Mouse (Mus musculus) embryonic facial prominence, embryonic 11.5 days (tissue): Measurements from ENCODE around the gene Pcgf3. TPM values are rescaled to one million over a fixed set of nuclear protein-coding genes. Genes with fewer than 3 reads are reported as not detected.
A peak's percentile ranks its signal among the peaks of the same experiment; 100 is the strongest.

Source experiments
- ATAC-seq: fragments of 200-750 bp; cut with Nextera tagmentation; replicated peaks from 2 replicates; pipeline ENCODE4 v1.8.0; 2017; ENCODE audit warnings: low read depth; ENCODE audit not compliant: insufficient number of reproducible peaks, low FRiP score, low TSS enrichment
- DNase-seq: peaks from one replicate; pipeline ENCODE4 v3.0.0-alpha.2; 2015; ENCODE audit warnings: low spot score
- H3K27ac ChIP-seq: fragments of 300-500 bp; sonication (generic); replicated peaks from 2 replicates; pipeline ENCODE4 v1.5.1; 2014; ENCODE audit warnings: mild to moderate bottlenecking, low read depth, low read length, control low read depth
- H3K27me3 ChIP-seq: fragments of 300-500 bp; sonication (generic); 2 replicates; pipeline ENCODE4 v1.6.1; 2014; ENCODE audit warnings: mild to moderate bottlenecking, low read length, moderate library complexity, mixed read lengths; ENCODE audit not compliant: control insufficient read depth, insufficient read depth
- H3K36me3 ChIP-seq: fragments of 300-500 bp; sonication (generic); replicated peaks from 2 replicates; pipeline ENCODE4 v1.6.1; 2014; ENCODE audit warnings: low read depth, mild to moderate bottlenecking, low read length, moderate library complexity, mixed read lengths; ENCODE audit not compliant: control insufficient read depth, insufficient read depth
- H3K4me1 ChIP-seq: fragments of 300-500 bp; sonication (generic); 2 replicates; pipeline ENCODE4 v1.6.1; 2014; ENCODE audit warnings: low read length, mixed read lengths; ENCODE audit not compliant: control insufficient read depth, insufficient read depth
- H3K4me2 ChIP-seq: fragments of 300-500 bp; sonication (generic); 2 replicates; pipeline ENCODE4 v1.6.1; 2014; ENCODE audit warnings: low read depth, mild to moderate bottlenecking, control low read depth, low read length, moderate library complexity
- H3K4me3 ChIP-seq: fragments of 300-500 bp; sonication (generic); 2 replicates; pipeline ENCODE4 v1.5.1; 2014; ENCODE audit warnings: low read depth, low read length, control low read depth
- H3K9ac ChIP-seq: fragments of 300-500 bp; sonication (generic); replicated peaks from 2 replicates; pipeline ENCODE4 v1.6.1; 2014; ENCODE audit warnings: mild to moderate bottlenecking, control low read depth, low read length
- H3K9me3 ChIP-seq: fragments of 300-500 bp; sonication (generic); replicated peaks from 2 replicates; pipeline ENCODE4 v1.6.1; 2016; ENCODE audit warnings: mild to moderate bottlenecking, low read length, inconsistent platforms, mixed read lengths; ENCODE audit not compliant: control insufficient read depth
- WGBS: fragments of 180-500 bp; shearing (Covaris S2); extraction: QIAGEN DNeasy Blood & Tissue Kit; methylation state at CpG from one replicate; pipeline ENCODE4 v1.1.7; 2014; 5-methylcytosine and 5-hydroxymethylcytosine counted together
- polyA plus RNA-seq: library from polyadenylated mRNA; unstranded; fragments of >200 nt; fragmentation: Nextera tagmentation; extraction: Ambion mirVana; gene quantifications from 2 replicates; pipeline ENCODE4 v1.2.1, GENCODE M21; 2014

Gene Pcgf3
- polyA plus RNA-seq = 27.8 and 31.0 TPM in 2 replicates

GRCm38 (mm10) chr5:108461082-108462065, at the start of gene Pcgf3:
Pcgf3 (plus strand) TSS chr5:108461232.
- Histone ChIP-seq H3K9ac (peak within 1 kb of the TSS; percentile 98), H3K27me3 (no peaks in the 10 kb centered on the region), H3K36me3 (no peaks in the 10 kb centered on the region; the same call in 1 of the 2 replicates), H3K9me3 (no peaks in the 10 kb centered on the region), H3K4me1 (peaks cover 5% of the 10 kb centered on the region; the same call in 1 of the 2 replicates), H3K4me2 (peak within 1 kb of the TSS; percentile 96), H3K4me3 (peak within 1 kb of the TSS; percentile 84), H3K27ac (peak within 1 kb of the TSS; percentile 65)
- ATAC-seq (peak; percentile 95), DNase-seq (peak; percentile 97)
- under 1% methylated on average over 48 of the region's 62 CpGs for WGBS

- H3K27ac ChIP-seq = no peak overlapping the region
- no peaks in the 10 kb centered on the region for H3K4me1 ChIP-seq
- H3K4me2 ChIP-seq = no peak overlapping the region
- 71% methylated on average over 2 of the region's 2 CpGs for WGBS
- DNase-seq (no peak), ATAC-seq (no peak)
- no peak overlapping the region for H3K4me3 ChIP-seq
- H3K36me3 ChIP-seq = no peaks in the 10 kb centered on the region
- no peaks in the 10 kb centered on the region for H3K9me3 ChIP-seq
- H3K9ac ChIP-seq = no peak overlapping the region
- H3K27me3 ChIP-seq = no peaks in the 10 kb centered on the region
Measured at GRCm38 (mm10) chr5:108414711-108415110, 46.3 kb upstream of the Pcgf3 start.

- Histone ChIP-seq H3K4me2 (no peak overlapping the region), H3K4me1 (no peaks in the 10 kb centered on the region), H3K4me3 (no peak overlapping the region), H3K27ac (no peak overlapping the region), H3K27me3 (no peaks in the 10 kb centered on the region), H3K9ac (no peak overlapping the region), H3K36me3 (no peaks in the 10 kb centered on the region), H3K9me3 (no peaks in the 10 kb centered on the region)
- DNase-seq (no peak), ATAC-seq (no peak)
- WGBS = 76% methylated on average over 3 of the region's 3 CpGs
Measured at GRCm38 (mm10) chr5:108422741-108423140, 38.3 kb upstream of the Pcgf3 start.

GRCm38 (mm10) chr5:108423427-108423826, 37.6 kb upstream of the Pcgf3 start:
- no peak overlapping the region for H3K27ac ChIP-seq
- H3K9ac ChIP-seq = no peak overlapping the region
- no peaks in the 10 kb centered on the region for H3K36me3 ChIP-seq
- ATAC-seq = no peak
- H3K4me1 ChIP-seq = no peaks in the 10 kb centered on the region
- H3K4me2 ChIP-seq = no peak overlapping the region
- H3K27me3 ChIP-seq = no peaks in the 10 kb centered on the region
- DNase-seq = no peak
- 98% methylated on average over 2 of the region's 2 CpGs for WGBS
- no peaks in the 10 kb centered on the region for H3K9me3 ChIP-seq
- no peak overlapping the region for H3K4me3 ChIP-seq

DNA sequence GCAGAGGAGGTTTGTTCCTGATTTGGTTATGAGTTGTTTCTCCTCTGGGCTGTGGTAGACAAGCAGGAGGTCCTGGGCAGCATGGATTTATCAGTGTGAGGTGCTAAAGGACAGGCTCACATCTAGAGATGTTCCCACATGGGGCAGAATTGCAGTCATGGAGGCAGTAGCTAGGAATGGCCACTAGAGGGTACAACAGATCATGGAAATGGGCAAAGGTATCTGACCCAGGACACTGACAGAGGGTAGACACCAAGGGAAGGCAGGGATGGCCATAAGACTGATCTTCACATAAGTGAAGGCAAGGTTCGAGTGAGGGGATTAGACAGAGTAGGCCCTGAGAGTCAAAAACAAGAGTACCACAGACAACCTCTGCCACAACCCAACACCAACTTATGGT, 33.8 kb upstream of the Pcgf3 start:
- 47% methylated on average over 1 of the region's 1 CpGs for WGBS
- no peaks in the 10 kb centered on the region for H3K27me3 ChIP-seq
- no peak overlapping the region for H3K9ac ChIP-seq
- H3K4me1 ChIP-seq = no peaks in the 10 kb centered on the region
- no peak overlapping the region for H3K27ac ChIP-seq
- H3K4me3 ChIP-seq = no peak overlapping the region
- H3K9me3 ChIP-seq = no peaks in the 10 kb centered on the region
- no peaks in the 10 kb centered on the region; the same call in none of the 2 replicates for H3K36me3 ChIP-seq
- DNase-seq (peak; percentile 48), ATAC-seq (no peak)
- H3K4me2 ChIP-seq = no peak overlapping the region

GRCm38 (mm10) chr5:108431196-108431595, 29.8 kb upstream of the Pcgf3 start:
- Histone ChIP-seq H3K4me1 (peaks cover 2% of the 10 kb centered on the region), H3K4me2 (no peak overlapping the region), H3K4me3 (no peak overlapping the region), H3K9ac (no peak overlapping the region), H3K27ac (no peak overlapping the region), H3K9me3 (no peaks in the 10 kb centered on the region), H3K27me3 (no peaks in the 10 kb centered on the region), H3K36me3 (no peaks in the 10 kb centered on the region; the same call in none of the 2 replicates)
- 90% methylated on average over 6 of the region's 6 CpGs for WGBS
- DNase-seq (no peak), ATAC-seq (no peak)

- Histone ChIP-seq H3K4me1 (peaks cover 2% of the 10 kb centered on the region), H3K4me3 (peak within 1 kb of the TSS; percentile 90), H3K9me3 (no peaks in the 10 kb centered on the region), H3K27me3 (no peaks in the 10 kb centered on the region), H3K27ac (no peak within 1 kb of the TSS), H3K9ac (peak within 1 kb of the TSS; percentile 90), H3K4me2 (peak within 1 kb of the TSS; percentile 83), H3K36me3 (no peaks in the 10 kb centered on the region; the same call in none of the 2 replicates)
- under 1% methylated on average over 42 of the region's 42 CpGs for WGBS
- ATAC-seq (peak; percentile 82), DNase-seq (peak; percentile 96)
Measured at GRCm38 (mm10) chr5:108433804-108434587, 27.0 kb upstream of the Pcgf3 start, which contains the start of gene Atp5k. Atp5k (minus strand) TSS chr5:108434448.
